Mouse (Mus musculus) 3T3-L1 (cell line): ENCODE data around the gene Snx14.
"Not testable (repeated sequence)": the region's sequence is repeated elsewhere in the genome, so short reads cannot be mapped to it uniquely, and the experiment has no call there.

Experiments used
- DNase-seq: peaks from one replicate; pipeline ENCODE4 v3.0.0-alpha.2; 2015; ENCODE audit warnings: low read depth, low spot score

The Snx14 gene

GRCm38 (mm10) chr9:88438555-88439237 lies at the start of gene Snx14:
Gene Snx14 (minus strand): TSS chr9:88438958.
- peak; percentile 97 for DNase-seq

GRCm38 (mm10) chr9:88484531-88484930 lies 45.8 kb upstream of the Snx14 start:
- DNase-seq, result no peak

- DNase-seq, result peak; percentile 72
Observed at GRCm38 (mm10) chr9:88482829-88483396, 44.2 kb upstream of the Snx14 start.

- peak; percentile 84 for DNase-seq
Observed at GRCm38 (mm10) chr9:88482230-88482828, 43.6 kb upstream of the Snx14 start, which contains the start of gene Syncrip. Gene Syncrip (minus strand): TSS chr9:88482574.

GRCm38 (mm10) chr9:88481791-88482160 lies 43.0 kb upstream of the Snx14 start:
- peak; percentile 9 for DNase-seq

GRCm38 (mm10) chr9:88481061-88481790 lies 42.5 kb upstream of the Snx14 start:
- DNase-seq, result peak; percentile 32

- peak; percentile 15 for DNase-seq
Observed at GRCm38 (mm10) chr9:88480120-88480519, 41.4 kb upstream of the Snx14 start.

- DNase-seq, result peak; percentile 59
Observed at GRCm38 (mm10) chr9:88476138-88476537, 37.4 kb upstream of the Snx14 start.

- not testable (repeated sequence) for DNase-seq
Observed at GRCm38 (mm10) chr9:88461017-88461416, 22.3 kb upstream of the Snx14 start.

- peak; percentile 33 for DNase-seq
Observed at GRCm38 (mm10) chr9:88439991-88440390, 1.2 kb upstream of the Snx14 start.

GRCm38 (mm10) chr9:88439238-88439600 lies 461 bp upstream of the Snx14 start:
- no peak for DNase-seq

GRCm38 (mm10) chr9:88438237-88438554 lies 562 bp downstream of the Snx14 start:
- DNase-seq, result peak; percentile 47

GRCm38 (mm10) chr9:88437342-88438236 lies 1.2 kb downstream of the Snx14 start:
- DNase-seq, result peak; percentile 16

GRCm38 (mm10) chr9:88424356-88424755 lies 14.4 kb downstream of the Snx14 start:
- DNase-seq, result no peak

GRCm38 (mm10) chr9:88422428-88422827 lies 16.3 kb downstream of the Snx14 start:
- no peak for DNase-seq

- no peak for DNase-seq
Observed at GRCm38 (mm10) chr9:88416752-88417151, 22.0 kb downstream of the Snx14 start.

- no peak for DNase-seq
Observed at GRCm38 (mm10) chr9:88409978-88410377, 28.8 kb downstream of the Snx14 start.

- DNase-seq, result no peak
Observed at GRCm38 (mm10) chr9:88404515-88404914, 34.2 kb downstream of the Snx14 start.

GRCm38 (mm10) chr9:88404088-88404487 lies 34.7 kb downstream of the Snx14 start:
- DNase-seq, result no peak

- peak; percentile 42 for DNase-seq
Observed at GRCm38 (mm10) chr9:88398461-88398860, 40.3 kb downstream of the Snx14 start.

- no peak for DNase-seq
Observed at GRCm38 (mm10) chr9:88394852-88395251, 43.9 kb downstream of the Snx14 start.
